Mouse (Mus musculus) embryonic facial prominence, embryonic 10.5 days (tissue): ENCODE measurements at regions not wholly inside any gene's neighbourhood (a gene's known extent, or its start where the extent isn't known, plus 50 kb on each side); places are given as distances from the start of the nearest gene placed in this dataset.

Source experiments
- DNase-seq: peaks from one replicate; pipeline ENCODE4 v3.0.0-alpha.2; 2017; ENCODE audit warnings: low spot score
- H3K27ac ChIP-seq: fragments of 300-500 bp; sonication (generic); replicated peaks from 2 replicates; pipeline ENCODE4 v1.5.1; 2016; ENCODE audit warnings: mild to moderate bottlenecking
- H3K27me3 ChIP-seq: fragments of 300-500 bp; sonication (generic); replicated peaks from 2 replicates; pipeline ENCODE4 v1.6.1; 2016; ENCODE audit warnings: low read depth, mild to moderate bottlenecking; ENCODE audit not compliant: poor library complexity, severe bottlenecking
- H3K36me3 ChIP-seq: fragments of 300-500 bp; sonication (generic); replicated peaks from 2 replicates; pipeline ENCODE4 v1.6.1; 2016; ENCODE audit warnings: mild to moderate bottlenecking, moderate library complexity
- H3K4me1 ChIP-seq: fragments of 300-500 bp; sonication (generic); 2 replicates; pipeline ENCODE4 v1.6.1; 2016
- H3K4me3 ChIP-seq: fragments of 300-500 bp; sonication (generic); 2 replicates; pipeline ENCODE4 v1.5.1; 2016; ENCODE audit warnings: mild to moderate bottlenecking, moderate library complexity
- H3K9me3 ChIP-seq: fragments of 300-500 bp; sonication (generic); 2 replicates; pipeline ENCODE4 v1.6.1; 2016; ENCODE audit warnings: mild to moderate bottlenecking
- WGBS: fragments of 180-500 bp; shearing (Covaris S2); methylation state at CpG from one replicate; pipeline ENCODE4 v1.1.7; 2016; 5-methylcytosine and 5-hydroxymethylcytosine counted together

DNA sequence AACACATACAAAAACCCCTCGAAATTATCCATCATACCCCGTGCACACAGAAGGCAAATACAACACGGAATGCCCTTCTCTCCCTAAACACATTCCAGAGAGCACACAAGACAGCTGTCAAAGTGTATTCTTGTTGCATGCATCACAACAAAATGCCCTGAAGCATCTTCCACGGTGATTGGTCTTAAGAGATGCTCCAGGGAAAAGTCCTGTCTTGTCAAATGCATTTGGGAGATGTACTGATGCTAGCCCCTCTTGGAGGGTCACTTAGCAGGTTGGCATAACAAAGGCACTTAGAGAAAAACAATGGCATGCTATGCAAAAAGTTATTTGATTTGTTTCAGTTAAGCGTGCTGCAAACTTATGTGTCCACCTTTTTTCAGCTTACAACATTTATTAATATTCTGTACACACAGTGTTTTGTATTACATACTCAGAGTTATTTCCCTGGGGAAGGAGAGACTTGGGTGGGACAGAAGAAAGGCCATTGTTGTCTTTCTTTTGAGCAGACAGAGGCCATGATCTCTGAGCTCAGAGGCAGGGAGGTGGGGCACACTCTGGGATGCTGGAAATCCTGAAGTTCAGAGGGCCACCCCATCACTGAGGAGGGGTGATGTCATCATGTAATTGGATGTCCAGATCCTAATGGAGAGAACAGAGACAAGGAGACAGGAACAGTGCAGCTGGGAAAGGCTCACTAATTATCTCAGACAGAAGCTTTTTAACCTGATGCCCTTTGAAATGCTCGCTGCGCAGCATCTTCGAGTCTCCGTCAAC, 598.2 kb upstream of the Cdh5 start:
- Histone ChIP-seq H3K27me3 (no peaks in the 10 kb centered on the region), H3K9me3 (no peaks in the 10 kb centered on the region), H3K4me1 (peaks cover 13% of the 10 kb centered on the region; the same call in 1 of the 2 replicates), H3K4me3 (no peak overlapping the region), H3K36me3 (no peaks in the 10 kb centered on the region), H3K27ac (no peak overlapping the region)
- WGBS, result 80% methylated on average over 9 of the region's 9 CpGs
- DNase-seq, result no peak

DNA sequence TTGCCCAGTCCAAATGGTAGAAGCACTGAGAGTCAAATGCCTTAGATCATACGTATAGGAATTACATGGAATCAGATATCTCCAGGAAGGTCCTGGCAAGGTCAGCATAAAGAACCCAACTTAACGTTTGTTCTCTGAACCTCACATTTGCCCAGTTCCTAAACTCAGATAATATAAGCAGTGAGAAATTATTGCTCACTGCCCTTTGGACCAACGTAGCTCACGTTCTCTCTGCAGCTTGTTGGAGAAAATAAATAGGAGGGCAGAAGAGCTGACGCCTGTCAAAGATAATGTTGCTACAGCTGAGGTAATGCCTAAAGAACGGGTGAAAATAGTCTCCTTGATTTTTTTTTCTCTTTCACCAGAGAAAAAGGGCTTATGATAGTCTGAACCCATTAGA, 595.1 kb upstream of the Cdh5 start:
- Histone ChIP-seq H3K4me3 (no peak overlapping the region), H3K36me3 (no peaks in the 10 kb centered on the region), H3K27ac (no peak overlapping the region), H3K4me1 (peaks cover 13% of the 10 kb centered on the region; the same call in 1 of the 2 replicates), H3K9me3 (no peaks in the 10 kb centered on the region), H3K27me3 (no peaks in the 10 kb centered on the region)
- no peak for DNase-seq
- 50% methylated on average over 6 of the region's 6 CpGs for WGBS

DNA sequence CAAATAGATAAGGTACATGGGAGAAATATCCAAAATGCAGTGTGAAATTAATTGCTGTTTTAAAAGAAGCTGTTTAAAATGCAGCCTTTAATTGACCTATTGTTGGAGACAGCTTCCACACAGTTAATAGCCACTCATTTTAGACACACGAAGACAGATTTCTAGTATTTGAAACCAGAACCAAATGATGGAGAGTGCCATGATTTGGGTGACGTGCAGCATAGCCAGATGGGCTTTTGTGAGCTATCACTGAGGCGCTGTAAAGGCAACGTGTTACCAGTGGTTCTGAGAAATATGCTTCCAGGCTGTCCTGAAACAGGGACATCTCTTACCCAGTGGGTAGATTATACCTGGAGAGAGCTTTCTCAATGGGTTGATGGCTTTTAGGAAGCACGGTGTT, 594.4 kb upstream of the Cdh5 start:
- Histone ChIP-seq H3K36me3 (no peaks in the 10 kb centered on the region), H3K9me3 (no peaks in the 10 kb centered on the region), H3K27ac (no peak overlapping the region), H3K4me3 (no peak overlapping the region), H3K4me1 (peaks cover 13% of the 10 kb centered on the region; the same call in 1 of the 2 replicates), H3K27me3 (no peaks in the 10 kb centered on the region)
- 82% methylated on average over 5 of the region's 5 CpGs for WGBS
- no peak for DNase-seq

DNA sequence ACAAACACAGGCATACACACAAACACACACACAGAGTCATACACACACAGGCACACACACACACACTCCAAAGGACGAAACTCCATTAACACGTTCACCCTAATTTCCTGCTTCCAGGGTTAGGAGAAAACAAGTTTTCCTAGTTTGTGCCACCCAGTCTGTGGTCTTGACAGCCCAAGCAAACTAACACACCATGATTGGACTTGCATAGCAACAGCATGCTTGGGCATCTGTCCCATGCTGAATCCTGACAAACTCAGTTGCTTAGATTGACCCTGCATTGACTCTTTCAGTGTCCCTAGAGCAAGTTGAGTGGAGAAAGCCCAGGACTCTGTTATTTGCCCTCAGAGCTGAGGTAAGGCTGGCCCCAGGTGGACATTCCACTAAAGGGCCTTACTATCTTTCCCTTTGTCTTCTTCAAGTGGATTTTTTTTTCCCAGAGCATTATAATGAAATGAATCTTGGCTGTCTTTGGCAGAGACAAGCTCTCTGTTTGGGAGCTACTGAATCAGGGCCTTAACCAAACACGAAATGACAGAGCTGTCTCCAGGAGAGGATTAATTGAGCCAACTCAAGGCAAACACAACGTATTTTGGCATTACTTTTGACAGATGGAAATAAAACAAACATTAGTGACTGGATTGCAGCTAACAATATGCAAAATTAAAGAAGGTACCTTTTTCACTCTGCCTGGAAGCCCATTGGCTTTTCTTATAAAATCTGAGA, 581.1 kb upstream of the Cdh5 start:
- no peak for DNase-seq
- no peaks in the 10 kb centered on the region for H3K4me1 ChIP-seq
- no peaks in the 10 kb centered on the region for H3K27me3 ChIP-seq
- no peaks in the 10 kb centered on the region for H3K36me3 ChIP-seq
- no peaks in the 10 kb centered on the region for H3K9me3 ChIP-seq
- 75% methylated on average over 4 of the region's 4 CpGs for WGBS
- no peak overlapping the region for H3K4me3 ChIP-seq
- no peak overlapping the region for H3K27ac ChIP-seq

DNA sequence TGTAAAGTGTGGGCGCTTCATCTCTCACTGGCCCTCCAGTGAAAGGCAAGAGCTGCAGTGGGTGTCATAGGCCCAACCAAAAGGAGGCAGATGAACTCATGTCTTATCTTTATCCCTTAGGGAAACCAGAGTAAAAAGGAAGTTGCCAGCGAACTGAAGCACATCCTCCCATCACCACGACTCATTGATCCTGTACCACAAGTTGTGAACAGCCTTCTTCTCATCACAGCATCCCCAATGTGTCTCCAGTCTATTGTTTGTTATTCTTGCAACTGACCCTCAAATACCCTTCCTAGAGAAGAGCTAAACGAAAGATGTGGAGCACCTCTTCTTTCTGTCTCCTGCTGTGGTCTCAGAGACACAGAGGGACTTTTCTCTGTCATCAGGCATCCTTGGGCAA, 570.5 kb upstream of the Cdh5 start:
- no peak for DNase-seq

DNA sequence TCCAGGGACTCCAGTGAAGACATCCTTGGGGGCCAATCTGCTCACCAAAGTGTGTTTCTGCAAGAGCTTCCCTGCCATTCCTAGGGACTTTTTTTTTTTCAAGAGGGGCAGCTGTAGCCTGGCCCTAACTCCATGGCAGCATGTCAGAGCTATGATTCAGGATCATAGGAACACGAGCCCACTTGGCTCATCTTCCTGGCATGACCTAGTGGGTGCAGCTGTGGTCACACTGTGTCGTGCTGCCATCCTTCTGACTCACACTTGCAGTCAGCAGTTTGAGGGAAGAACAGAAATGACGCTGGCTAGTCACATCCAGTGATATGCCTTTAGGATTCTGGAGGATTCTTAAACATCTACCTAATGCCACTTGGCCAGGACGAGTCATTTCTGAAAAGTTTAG, 566.5 kb upstream of the Cdh5 start:
- no peak overlapping the region for H3K4me3 ChIP-seq
- no peaks in the 10 kb centered on the region for H3K27me3 ChIP-seq
- WGBS, result 87% methylated on average over 4 of the region's 4 CpGs
- H3K9me3 ChIP-seq, result no peaks in the 10 kb centered on the region
- no peaks in the 10 kb centered on the region for H3K4me1 ChIP-seq
- no peak overlapping the region for H3K27ac ChIP-seq
- H3K36me3 ChIP-seq, result no peaks in the 10 kb centered on the region
- no peak for DNase-seq

More for the DNA sequence above, 570.5 kb upstream of the Cdh5 start:
- H3K27me3 ChIP-seq, result no peaks in the 10 kb centered on the region
- H3K9me3 ChIP-seq, result no peaks in the 10 kb centered on the region
- H3K4me1 ChIP-seq, result no peaks in the 10 kb centered on the region
- no peak overlapping the region for H3K4me3 ChIP-seq
- 70% methylated on average over 4 of the region's 4 CpGs for WGBS
- H3K27ac ChIP-seq, result no peak overlapping the region
- H3K36me3 ChIP-seq, result no peaks in the 10 kb centered on the region

DNA sequence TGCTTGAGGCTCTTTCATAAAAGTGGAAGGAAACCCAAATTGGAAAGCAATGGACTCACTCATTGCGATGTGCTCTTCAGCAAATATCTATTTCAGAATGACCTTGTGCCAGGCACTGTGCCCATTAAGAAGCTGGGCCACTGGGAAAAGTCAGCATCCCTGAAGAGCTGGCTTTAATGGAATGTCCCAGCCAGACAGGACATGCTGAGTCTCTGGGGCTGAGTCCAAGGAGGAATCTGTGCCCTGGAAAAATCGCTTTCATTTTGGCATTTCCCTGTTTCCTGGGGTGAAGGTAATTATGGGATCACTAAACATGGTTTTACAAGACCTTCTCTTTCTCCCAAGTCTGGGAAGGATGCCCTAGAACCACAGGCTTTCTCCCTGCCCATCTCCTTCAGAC, 564.6 kb upstream of the Cdh5 start:
- DNase-seq, result no peak
- Histone ChIP-seq H3K27me3 (no peaks in the 10 kb centered on the region), H3K4me3 (no peak overlapping the region), H3K36me3 (no peaks in the 10 kb centered on the region), H3K4me1 (no peaks in the 10 kb centered on the region), H3K9me3 (no peaks in the 10 kb centered on the region), H3K27ac (no peak overlapping the region)
- 75% methylated on average over 2 of the region's 2 CpGs for WGBS

DNA sequence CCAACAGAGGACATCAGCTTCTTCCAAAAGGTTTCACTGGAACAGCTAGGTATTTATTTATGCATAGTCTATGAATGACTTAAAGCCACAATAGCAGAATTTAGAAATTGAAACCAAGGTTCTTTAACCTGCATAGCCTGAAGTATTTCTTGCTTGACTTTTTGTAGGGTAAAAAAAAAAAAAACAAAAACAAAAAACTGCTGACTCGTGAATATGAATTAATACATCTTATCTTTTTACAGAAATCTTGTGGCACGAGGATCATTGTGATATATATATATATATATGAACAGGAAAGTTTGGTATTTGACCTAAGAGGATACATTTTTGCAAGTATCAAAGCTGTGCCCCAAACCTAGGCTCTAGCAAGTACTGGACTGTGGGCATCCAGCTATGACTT, 559.5 kb upstream of the Cdh5 start:
- Histone ChIP-seq H3K4me3 (no peak overlapping the region), H3K9me3 (no peaks in the 10 kb centered on the region), H3K4me1 (no peaks in the 10 kb centered on the region), H3K27ac (no peak overlapping the region), H3K36me3 (no peaks in the 10 kb centered on the region), H3K27me3 (no peaks in the 10 kb centered on the region)
- WGBS, result 76% methylated on average over 2 of the region's 2 CpGs
- DNase-seq, result no peak

DNA sequence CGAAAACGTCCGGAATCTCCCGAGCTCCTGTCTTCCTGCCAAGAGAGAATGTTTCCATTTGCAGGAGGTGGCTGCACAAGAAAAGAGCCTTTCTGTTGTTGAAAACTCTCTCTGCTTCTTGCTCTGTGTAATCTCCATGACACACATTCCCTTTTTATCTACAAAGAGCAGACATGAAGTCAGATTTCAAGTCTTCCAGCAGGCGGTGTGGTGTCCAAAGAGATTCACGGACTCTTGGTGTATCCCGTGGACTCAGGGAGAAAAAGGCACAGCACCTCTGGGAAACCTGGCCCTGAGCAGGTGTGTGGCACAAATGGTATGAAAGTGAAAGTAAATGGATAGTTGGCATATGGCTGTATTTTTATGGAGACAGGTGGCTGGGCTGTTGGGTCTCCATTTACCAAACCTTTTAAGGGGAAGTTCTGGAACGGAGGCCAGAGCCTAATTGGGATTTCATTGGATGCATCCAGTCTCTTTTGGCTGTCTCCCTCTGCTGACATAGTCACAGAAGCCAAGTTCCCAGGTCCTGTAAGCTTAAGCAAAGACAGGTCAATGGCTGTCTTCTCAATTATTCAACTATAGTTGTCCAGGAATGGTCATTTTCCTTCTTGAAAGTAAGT, 549.4 kb upstream of the Cdh5 start:
- Histone ChIP-seq H3K4me1 (no peaks in the 10 kb centered on the region), H3K27ac (no peak overlapping the region), H3K9me3 (no peaks in the 10 kb centered on the region), H3K4me3 (no peak overlapping the region), H3K27me3 (no peaks in the 10 kb centered on the region), H3K36me3 (no peaks in the 10 kb centered on the region)
- WGBS, result 93% methylated on average over 8 of the region's 8 CpGs
- no peak for DNase-seq

DNA sequence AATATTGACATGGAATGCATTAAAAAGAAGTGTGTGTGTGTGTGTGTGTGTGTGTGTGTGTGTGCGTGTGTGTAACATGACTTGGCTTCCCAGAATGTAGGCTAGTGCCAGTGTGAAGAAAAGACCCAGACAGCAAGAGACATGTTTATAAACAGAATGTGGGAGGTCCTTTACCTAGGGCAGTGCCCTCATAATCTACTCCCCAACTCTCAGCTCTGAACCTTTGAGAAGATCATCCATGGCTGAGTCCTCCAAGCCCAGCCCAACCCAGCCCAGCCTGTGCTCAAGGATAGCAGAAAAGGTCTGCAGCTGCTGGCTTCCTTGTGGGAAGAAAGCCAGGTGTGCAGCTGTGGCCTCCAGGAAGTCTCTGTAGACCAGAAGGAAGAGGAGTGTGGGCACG, 539.8 kb upstream of the Cdh5 start:
- Histone ChIP-seq H3K27ac (no peak overlapping the region), H3K36me3 (no peaks in the 10 kb centered on the region), H3K27me3 (no peaks in the 10 kb centered on the region), H3K4me3 (no peak overlapping the region), H3K4me1 (no peaks in the 10 kb centered on the region), H3K9me3 (no peaks in the 10 kb centered on the region)
- no peak for DNase-seq
- 89% methylated on average over 2 of the region's 2 CpGs for WGBS

DNA sequence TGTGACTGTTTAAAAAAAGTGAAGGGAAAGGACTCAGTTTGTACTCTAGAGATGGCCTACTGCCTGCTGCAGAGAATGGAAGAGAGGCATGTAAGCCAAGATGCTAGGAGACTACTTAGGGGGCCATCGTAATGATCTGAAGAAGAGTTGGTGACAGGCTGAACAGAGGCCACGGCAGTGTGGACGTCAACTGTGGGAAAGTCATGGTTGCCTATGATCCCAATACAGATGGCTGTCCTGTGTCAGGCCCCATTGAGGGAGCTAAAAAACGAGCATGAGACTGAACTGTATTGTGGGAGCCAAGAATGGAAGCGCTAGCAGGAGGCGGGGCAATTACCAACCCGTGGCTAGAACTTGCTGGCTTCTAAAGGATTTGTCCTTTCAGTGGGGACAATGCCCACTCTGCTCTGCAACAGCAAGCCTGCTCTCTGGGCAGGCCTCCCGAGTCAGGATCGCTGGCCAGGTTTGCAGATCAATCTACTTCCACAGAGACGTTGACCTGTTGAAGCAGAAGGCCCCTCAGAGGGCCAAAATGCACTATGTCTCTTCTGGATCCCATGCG, 530.5 kb upstream of the Cdh5 start:
- Histone ChIP-seq H3K27ac (no peak overlapping the region), H3K4me1 (0 out of 2 replicates have a peak, but pooled peaks cover 5% of the 10 kb centered on the region), H3K9me3 (0 out of 2 replicates have a peak, but pooled peaks cover 3% of the 10 kb centered on the region), H3K36me3 (no peaks in the 10 kb centered on the region), H3K4me3 (no peak overlapping the region), H3K27me3 (no peaks in the 10 kb centered on the region)
- no peak for DNase-seq
- WGBS, result 81% methylated on average over 11 of the region's 11 CpGs

DNA sequence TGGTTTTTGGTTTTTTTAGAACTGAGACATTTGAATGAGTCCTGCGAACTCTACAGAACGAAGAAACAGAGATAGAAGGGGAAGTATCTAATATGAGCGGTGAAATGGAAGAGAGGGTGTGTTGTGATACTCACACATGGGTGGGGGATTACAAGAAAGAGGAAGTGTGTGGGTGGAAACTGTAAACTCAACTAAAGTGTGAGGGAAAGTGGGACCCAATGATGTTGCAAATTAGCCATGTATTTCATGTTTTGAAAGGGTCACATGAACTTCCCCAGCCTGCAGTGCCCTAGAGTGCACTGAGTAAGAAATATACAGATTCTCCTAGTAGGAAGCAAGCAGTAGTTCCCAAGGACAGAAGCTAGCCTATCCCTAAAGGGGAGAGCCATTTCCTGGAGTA, 524.3 kb upstream of the Cdh5 start:
- Histone ChIP-seq H3K36me3 (no peaks in the 10 kb centered on the region), H3K9me3 (no peaks in the 10 kb centered on the region), H3K4me1 (0 out of 2 replicates have a peak, but pooled peaks cover 6% of the 10 kb centered on the region), H3K4me3 (no peak overlapping the region), H3K27me3 (no peaks in the 10 kb centered on the region), H3K27ac (no peak overlapping the region)
- no peak for DNase-seq
- WGBS, result 93% methylated on average over 3 of the region's 3 CpGs
